Mouse (Mus musculus) embryonic facial prominence, embryonic 12.5 days (tissue): ENCODE measurements around the gene Git1. TPM values are rescaled to one million over a fixed set of nuclear protein-coding genes. Genes with fewer than 3 reads are reported as not detected.

Source experiments
- ATAC-seq: fragments of 200-750 bp; cut with Nextera tagmentation; 2 replicates; pipeline ENCODE4 v1.8.0; 2017; ENCODE audit not compliant: insufficient number of reproducible peaks, insufficient read depth, low FRiP score, low TSS enrichment
- H3K27ac ChIP-seq: fragments of 300-500 bp; sonication (generic); 2 replicates; pipeline ENCODE4 v1.5.1; 2016; ENCODE audit warnings: mild to moderate bottlenecking
- H3K27me3 ChIP-seq: fragments of 300-500 bp; sonication (generic); 2 replicates; pipeline ENCODE4 v1.6.1; 2016; ENCODE audit warnings: mild to moderate bottlenecking, moderate library complexity
- H3K36me3 ChIP-seq: fragments of 300-500 bp; sonication (generic); 2 replicates; pipeline ENCODE4 v1.6.1; 2016; ENCODE audit warnings: mild to moderate bottlenecking
- H3K4me1 ChIP-seq: fragments of 300-500 bp; sonication (generic); 2 replicates; pipeline ENCODE4 v1.6.1; 2016
- H3K4me2 ChIP-seq: fragments of 300-500 bp; sonication (generic); replicated peaks from 2 replicates; pipeline ENCODE4 v1.6.1; 2016; ENCODE audit warnings: mild to moderate bottlenecking, moderate library complexity
- H3K4me3 ChIP-seq: fragments of 300-500 bp; sonication (generic); 2 replicates; pipeline ENCODE4 v1.5.1; 2016; ENCODE audit warnings: mild to moderate bottlenecking
- H3K9ac ChIP-seq: fragments of 300-500 bp; sonication (generic); 2 replicates; pipeline ENCODE4 v1.6.1; 2016; ENCODE audit warnings: mild to moderate bottlenecking, moderate library complexity
- H3K9me3 ChIP-seq: fragments of 300-500 bp; sonication (generic); 2 replicates; pipeline ENCODE4 v1.6.1; 2016; ENCODE audit warnings: mild to moderate bottlenecking, moderate library complexity
- WGBS: fragments of 180-500 bp; shearing (Covaris S2); methylation state at CpG from one replicate; pipeline ENCODE4 v1.1.7; 2016; 5-methylcytosine and 5-hydroxymethylcytosine counted together
- polyA plus RNA-seq: library from polyadenylated mRNA; unstranded; fragments of >200 nt; fragmentation: Nextera tagmentation; extraction: Ambion mirVana; gene quantifications from 2 replicates; pipeline ENCODE4 v1.2.1, GENCODE M21; 2016

The Git1 gene
- polyA plus RNA-seq, 1 experiment from 2014 or later, result 11.1 TPM

DNA sequence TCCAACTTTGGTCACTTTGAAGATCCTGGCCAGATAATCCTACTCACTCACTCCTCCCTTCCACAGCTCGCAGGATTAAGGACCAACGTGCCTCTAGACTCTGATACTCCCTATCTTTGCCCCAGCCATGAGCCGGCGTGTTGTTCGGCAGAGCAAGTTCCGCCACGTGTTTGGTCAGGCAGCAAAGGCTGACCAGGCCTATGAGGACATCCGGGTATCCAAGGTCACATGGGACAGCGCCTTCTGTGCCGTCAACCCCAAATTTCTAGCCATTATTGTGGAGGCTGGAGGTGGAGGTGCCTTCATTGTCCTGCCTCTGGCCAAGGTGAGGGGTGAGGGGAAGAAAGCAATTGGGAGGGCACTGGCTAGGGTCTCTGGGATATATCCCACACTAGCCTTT is 29.6 kb upstream of the Git1 start:
- no peaks in the 10 kb centered on the region for H3K36me3 ChIP-seq
- H3K27ac ChIP-seq, result no peak overlapping the region
- no peak overlapping the region for H3K9ac ChIP-seq
- WGBS, result 72% methylated on average over 10 of the region's 10 CpGs
- H3K4me2 ChIP-seq, result no peak overlapping the region
- H3K27me3 ChIP-seq, result peaks cover 83% of the 10 kb centered on the region
- no peaks in the 10 kb centered on the region for H3K9me3 ChIP-seq
- no peak overlapping the region for H3K4me3 ChIP-seq
- no peak for ATAC-seq
- peaks cover 9% of the 10 kb centered on the region for H3K4me1 ChIP-seq

DNA sequence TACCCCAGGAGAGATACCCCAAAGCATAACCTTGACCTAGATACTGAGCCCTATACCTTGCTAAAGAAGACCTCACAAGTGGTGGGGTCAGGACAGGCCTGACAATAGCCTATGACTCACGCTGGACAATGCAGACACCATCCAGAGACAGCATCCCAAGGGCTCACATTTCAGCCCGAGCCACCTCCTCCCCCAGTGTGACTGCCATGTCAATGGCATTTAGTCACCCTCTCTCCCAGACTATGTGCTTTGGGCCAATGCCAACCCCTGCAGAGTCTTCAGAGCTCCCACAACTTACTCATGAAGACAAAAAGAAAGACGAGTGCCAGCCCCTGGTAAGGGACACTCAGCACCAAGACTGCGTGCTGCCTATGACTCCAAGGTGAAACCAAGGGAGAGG is 28.7 kb upstream of the Git1 start:
- no peak overlapping the region for H3K4me2 ChIP-seq
- no peak; the same call in 1 of the 2 replicates for ATAC-seq
- peaks cover 87% of the 10 kb centered on the region for H3K27me3 ChIP-seq
- H3K36me3 ChIP-seq, result no peaks in the 10 kb centered on the region
- no peak overlapping the region for H3K27ac ChIP-seq
- no peak overlapping the region for H3K9ac ChIP-seq
- 56% methylated on average over 4 of the region's 4 CpGs for WGBS
- no peaks in the 10 kb centered on the region for H3K9me3 ChIP-seq
- H3K4me3 ChIP-seq, result no peak overlapping the region
- H3K4me1 ChIP-seq, result peaks cover 9% of the 10 kb centered on the region

DNA sequence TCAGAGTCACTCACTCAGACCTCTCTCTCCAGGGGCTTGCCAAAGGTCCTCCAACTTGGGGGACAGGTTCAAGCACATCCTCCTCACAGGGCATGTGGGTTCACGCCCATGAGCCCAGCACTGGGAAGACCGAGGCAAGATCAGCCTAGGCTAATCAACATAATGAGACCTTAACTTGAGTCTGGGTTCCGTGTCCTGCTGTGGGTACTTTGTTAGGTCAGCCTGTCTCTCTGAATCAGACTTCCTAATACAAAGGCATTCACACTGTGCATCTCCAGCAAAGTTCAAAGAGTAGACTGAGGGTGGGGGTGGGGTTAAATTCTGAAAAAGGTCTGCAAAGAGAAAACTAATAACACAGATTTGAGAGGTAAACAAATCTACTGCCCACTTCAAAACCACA is 28.3 kb upstream of the Git1 start:
- H3K27ac ChIP-seq, result no peak overlapping the region
- H3K36me3 ChIP-seq, result peaks cover under 1% of the 10 kb centered on the region; the same call in 1 of the 2 replicates
- H3K4me2 ChIP-seq, result no peak overlapping the region
- no peak overlapping the region for H3K4me3 ChIP-seq
- no peak for ATAC-seq
- no peaks in the 10 kb centered on the region for H3K9me3 ChIP-seq
- peaks cover 9% of the 10 kb centered on the region for H3K4me1 ChIP-seq
- peaks cover 87% of the 10 kb centered on the region for H3K27me3 ChIP-seq
- no peak overlapping the region for H3K9ac ChIP-seq
- 57% methylated on average over 3 of the region's 3 CpGs for WGBS

DNA sequence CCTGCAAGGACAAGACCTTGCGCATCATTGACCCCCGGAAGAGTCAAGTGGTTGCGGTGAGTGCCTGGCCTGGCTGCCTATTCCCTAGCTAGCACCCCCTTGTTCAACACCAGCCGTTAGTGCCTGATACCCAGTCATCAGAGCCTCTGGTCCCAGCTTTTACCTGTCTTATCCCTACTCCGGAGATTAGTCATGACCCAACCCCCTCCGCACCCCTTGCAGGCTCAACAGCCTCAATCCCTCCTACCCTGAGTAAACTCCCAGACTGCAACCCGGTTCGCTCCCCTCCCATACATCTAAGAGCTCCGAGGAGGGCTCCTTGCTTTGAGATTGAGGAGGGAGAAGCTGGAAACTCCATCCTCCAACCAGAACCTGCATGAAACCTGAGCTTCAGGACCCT is 26.8 kb upstream of the Git1 start:
- WGBS, result 35% methylated on average over 9 of the region's 9 CpGs
- peaks cover 79% of the 10 kb centered on the region for H3K27me3 ChIP-seq
- H3K9ac ChIP-seq, result no peak overlapping the region
- no peak overlapping the region for H3K4me3 ChIP-seq
- no peaks in the 10 kb centered on the region for H3K9me3 ChIP-seq
- H3K27ac ChIP-seq, result no peak overlapping the region
- H3K4me2 ChIP-seq, result no peak overlapping the region
- no peak for ATAC-seq
- H3K4me1 ChIP-seq, result peaks cover 9% of the 10 kb centered on the region
- peaks cover 15% of the 10 kb centered on the region for H3K36me3 ChIP-seq

DNA sequence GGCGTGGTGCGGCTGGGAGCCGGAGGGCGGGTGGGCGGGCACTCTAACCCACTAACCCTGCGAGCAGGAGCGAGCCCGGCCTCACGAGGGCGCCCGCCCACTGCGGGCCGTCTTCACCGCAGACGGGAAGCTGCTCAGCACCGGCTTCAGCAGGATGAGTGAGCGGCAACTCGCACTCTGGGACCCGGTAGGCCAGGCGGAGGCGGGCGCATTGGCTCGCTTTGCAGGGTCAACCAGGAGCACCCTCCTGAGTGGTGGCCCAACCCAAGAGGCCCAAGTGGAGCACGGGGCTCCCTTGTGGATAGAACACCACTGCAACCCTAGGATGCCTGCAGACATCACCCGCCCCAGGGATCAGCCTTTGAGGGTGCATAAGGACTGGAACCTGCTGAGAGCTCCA is 26.2 kb upstream of the Git1 start:
- Histone ChIP-seq H3K27me3 (peaks cover 73% of the 10 kb centered on the region), H3K36me3 (peaks cover 21% of the 10 kb centered on the region), H3K9ac (no peak overlapping the region), H3K4me2 (peak overlapping the region; percentile 21; the same call in 1 of the 2 replicates), H3K4me1 (peaks cover 5% of the 10 kb centered on the region), H3K4me3 (0 out of 2 replicates have a peak overlapping the region, but pooled peaks have one; percentile 9), H3K9me3 (no peaks in the 10 kb centered on the region), H3K27ac (no peak overlapping the region)
- ATAC-seq, result no peak
- 4% methylated on average over 25 of the region's 25 CpGs for WGBS

DNA sequence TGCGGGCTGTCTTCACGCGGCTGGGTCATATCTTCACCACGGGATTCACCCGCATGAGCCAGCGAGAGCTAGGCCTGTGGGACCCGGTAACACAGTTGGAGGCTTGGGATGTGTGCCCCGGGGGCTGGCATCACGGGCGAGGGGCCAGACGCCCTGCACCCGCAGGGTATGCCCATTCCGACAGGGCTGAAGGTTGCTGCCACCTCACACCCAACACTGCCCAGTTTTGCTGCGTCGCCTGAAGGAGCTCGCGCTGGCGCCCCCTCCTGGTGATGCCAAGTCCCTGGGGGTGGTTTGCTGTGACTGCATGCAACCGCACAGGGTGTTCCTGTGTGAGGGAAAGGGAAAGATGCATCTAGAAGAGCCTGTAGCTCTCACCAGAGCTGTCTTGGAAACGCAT is 25.6 kb upstream of the Git1 start:
- WGBS, result 8% methylated on average over 20 of the region's 20 CpGs
- Histone ChIP-seq H3K27me3 (peaks cover 67% of the 10 kb centered on the region), H3K4me1 (peaks cover 5% of the 10 kb centered on the region), H3K4me3 (no peak overlapping the region), H3K4me2 (peak overlapping the region; percentile 27), H3K9me3 (no peaks in the 10 kb centered on the region), H3K27ac (no peak overlapping the region), H3K9ac (no peak overlapping the region), H3K36me3 (peaks cover 27% of the 10 kb centered on the region)
- ATAC-seq, result no peak

DNA sequence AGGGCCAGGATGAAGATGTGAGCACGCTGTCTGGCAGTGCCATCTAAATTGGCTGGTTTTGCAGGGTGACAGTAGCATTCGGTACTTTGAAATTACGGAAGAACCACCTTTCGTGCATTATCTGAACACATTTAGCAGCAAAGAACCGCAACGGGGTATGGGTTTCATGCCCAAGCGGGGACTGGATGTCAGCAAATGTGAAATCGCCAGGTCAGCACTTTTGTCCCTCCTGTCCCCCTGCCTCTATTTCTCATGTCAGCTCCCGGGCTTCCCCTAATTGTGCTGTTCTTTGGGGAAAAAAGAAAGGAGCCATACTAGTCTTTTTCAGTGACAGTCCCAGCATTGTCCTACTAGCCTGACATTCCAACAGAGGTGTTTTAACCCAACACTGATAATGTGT is 25.0 kb upstream of the Git1 start:
- Histone ChIP-seq H3K4me2 (no peak overlapping the region), H3K9me3 (no peaks in the 10 kb centered on the region), H3K27ac (no peak overlapping the region), H3K9ac (no peak overlapping the region), H3K4me1 (peaks cover 5% of the 10 kb centered on the region), H3K27me3 (peaks cover 61% of the 10 kb centered on the region), H3K4me3 (no peak overlapping the region), H3K36me3 (peaks cover 32% of the 10 kb centered on the region)
- ATAC-seq, result no peak
- 84% methylated on average over 9 of the region's 9 CpGs for WGBS

DNA sequence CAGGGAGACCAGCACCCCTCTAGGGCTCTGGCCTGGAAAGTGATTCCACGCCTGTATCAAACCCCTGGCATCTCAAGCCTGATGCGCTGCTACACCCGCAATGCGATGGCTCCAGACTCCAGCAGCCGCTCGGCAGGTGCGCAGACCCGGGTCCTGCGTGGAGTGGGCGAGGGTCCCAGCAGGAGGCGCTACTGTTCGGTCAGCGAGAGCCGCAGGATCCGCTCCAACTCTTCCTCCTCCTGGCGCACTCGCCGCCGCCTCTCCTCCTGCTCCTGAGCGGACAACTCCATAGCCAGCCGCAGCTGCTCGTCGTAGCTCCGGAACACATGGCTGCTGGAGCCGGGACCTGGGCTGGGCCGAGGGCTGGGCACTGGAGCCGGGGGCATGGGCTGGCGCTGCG is 22.0 kb upstream of the Git1 start:
- Histone ChIP-seq H3K9me3 (no peaks in the 10 kb centered on the region), H3K4me1 (peaks cover 5% of the 10 kb centered on the region), H3K36me3 (peaks cover 49% of the 10 kb centered on the region), H3K9ac (no peak overlapping the region), H3K27ac (no peak overlapping the region), H3K27me3 (peaks cover 32% of the 10 kb centered on the region), H3K4me3 (no peak overlapping the region), H3K4me2 (no peak overlapping the region)
- WGBS, result 79% methylated on average over 29 of the region's 29 CpGs
- ATAC-seq, result no peak

DNA sequence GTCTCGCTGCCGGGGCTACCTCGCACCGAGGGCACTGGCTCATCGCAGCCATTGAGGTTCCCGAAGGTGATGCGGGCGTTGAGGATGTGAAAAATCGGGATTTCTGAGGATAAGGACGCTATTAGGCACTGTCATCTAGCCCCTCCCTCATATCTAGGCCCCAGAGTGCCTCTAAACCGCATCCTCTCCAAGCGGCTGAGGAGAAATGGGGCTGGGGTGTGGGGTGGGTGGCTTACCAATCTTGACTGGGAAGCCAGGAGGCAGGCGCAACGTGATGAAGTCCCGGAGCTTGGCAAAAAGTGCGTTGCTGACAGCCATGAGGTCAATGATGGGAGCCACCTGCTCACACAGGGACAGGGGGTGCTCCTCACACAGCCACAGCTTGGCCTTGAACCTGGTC is 20.6 kb upstream of the Git1 start:
- Histone ChIP-seq H3K9me3 (no peaks in the 10 kb centered on the region), H3K4me3 (no peak overlapping the region), H3K27ac (no peak overlapping the region), H3K4me2 (no peak overlapping the region), H3K9ac (no peak overlapping the region), H3K4me1 (no peaks in the 10 kb centered on the region; the same call in 1 of the 2 replicates), H3K27me3 (peaks cover 18% of the 10 kb centered on the region), H3K36me3 (peaks cover 49% of the 10 kb centered on the region)
- WGBS, result 89% methylated on average over 16 of the region's 16 CpGs
- no peak for ATAC-seq

DNA sequence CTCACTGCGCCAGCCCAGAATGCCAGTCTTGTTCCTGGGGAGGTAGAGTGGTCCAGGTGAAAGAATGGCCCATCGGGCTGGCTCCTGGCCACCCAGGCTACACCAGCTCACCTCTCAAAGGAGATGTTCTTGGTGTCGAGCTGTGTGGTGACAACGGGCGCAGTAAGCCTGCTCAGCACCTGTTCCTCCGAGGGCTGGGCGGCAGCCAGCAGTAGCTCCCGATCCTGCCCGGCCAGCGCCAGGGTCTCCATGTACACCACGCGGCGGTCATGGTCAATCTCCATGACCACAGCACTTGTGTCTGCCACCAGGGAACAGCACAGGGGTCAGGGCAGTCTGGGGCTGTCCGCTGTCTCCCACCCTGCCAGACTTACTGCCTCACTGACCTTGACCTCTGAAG is 17.1 kb upstream of the Git1 start:
- Histone ChIP-seq H3K27ac (no peak overlapping the region), H3K36me3 (peaks cover 37% of the 10 kb centered on the region), H3K4me1 (no peaks in the 10 kb centered on the region), H3K9me3 (no peaks in the 10 kb centered on the region), H3K4me3 (no peak overlapping the region), H3K9ac (no peak overlapping the region), H3K27me3 (no peaks in the 10 kb centered on the region), H3K4me2 (no peak overlapping the region)
- no peak for ATAC-seq
- 96% methylated on average over 14 of the region's 14 CpGs for WGBS

DNA sequence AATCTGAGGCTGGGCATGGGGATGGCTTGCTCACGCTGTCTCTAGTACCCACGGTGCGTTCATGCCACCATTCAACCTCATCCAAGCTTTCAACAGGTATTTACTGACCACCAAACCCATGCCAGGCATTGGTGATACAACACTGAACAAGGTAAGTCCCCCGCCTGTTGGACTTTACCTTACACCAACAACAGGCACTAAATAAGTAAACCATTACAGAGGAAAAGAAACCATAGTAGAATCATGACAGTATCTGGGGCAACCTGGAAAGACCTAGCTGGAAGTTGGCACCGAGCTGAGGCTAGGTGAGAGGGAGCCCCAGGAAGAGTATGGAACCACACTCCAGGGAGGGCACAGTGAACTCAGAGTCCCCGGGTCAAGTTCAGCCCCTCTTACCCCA is 16.5 kb upstream of the Git1 start:
- ATAC-seq, result no peak
- Histone ChIP-seq H3K4me3 (no peak overlapping the region), H3K9ac (no peak overlapping the region), H3K27me3 (no peaks in the 10 kb centered on the region), H3K9me3 (no peaks in the 10 kb centered on the region), H3K27ac (no peak overlapping the region), H3K4me2 (no peak overlapping the region), H3K4me1 (no peaks in the 10 kb centered on the region), H3K36me3 (peaks cover 31% of the 10 kb centered on the region)
- 93% methylated on average over 6 of the region's 6 CpGs for WGBS

DNA sequence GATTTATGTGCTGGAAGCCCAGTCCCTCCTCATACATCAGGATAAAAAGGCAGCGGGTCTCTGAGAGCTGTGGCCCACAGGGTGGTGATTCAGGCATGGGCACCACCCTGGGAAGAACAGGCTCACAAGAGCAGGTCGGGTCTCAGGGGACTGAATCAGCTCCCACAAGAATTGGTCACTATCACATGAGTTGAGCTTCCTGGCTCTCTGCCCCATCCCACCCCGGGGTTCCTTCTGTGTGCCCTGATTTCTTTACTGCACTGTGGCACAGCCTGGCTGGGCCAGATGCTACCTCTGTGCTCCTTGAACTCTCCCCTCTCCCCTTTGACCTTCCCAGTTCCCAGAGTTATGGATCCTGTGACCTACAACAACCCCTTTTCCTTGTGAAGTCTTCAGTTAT is 10.3 kb upstream of the Git1 start:
- peaks cover 29% of the 10 kb centered on the region for H3K4me1 ChIP-seq
- H3K36me3 ChIP-seq, result no peaks in the 10 kb centered on the region
- no peaks in the 10 kb centered on the region for H3K27me3 ChIP-seq
- H3K9ac ChIP-seq, result no peak overlapping the region
- no peak overlapping the region for H3K4me3 ChIP-seq
- no peaks in the 10 kb centered on the region for H3K9me3 ChIP-seq
- no peak for ATAC-seq
- H3K27ac ChIP-seq, result no peak overlapping the region
- WGBS, result 73% methylated on average over 3 of the region's 3 CpGs
- H3K4me2 ChIP-seq, result no peak overlapping the region
